Comparison of ENCODE assay signal across 14 mouse cellular contexts in the genomic region with DNA sequence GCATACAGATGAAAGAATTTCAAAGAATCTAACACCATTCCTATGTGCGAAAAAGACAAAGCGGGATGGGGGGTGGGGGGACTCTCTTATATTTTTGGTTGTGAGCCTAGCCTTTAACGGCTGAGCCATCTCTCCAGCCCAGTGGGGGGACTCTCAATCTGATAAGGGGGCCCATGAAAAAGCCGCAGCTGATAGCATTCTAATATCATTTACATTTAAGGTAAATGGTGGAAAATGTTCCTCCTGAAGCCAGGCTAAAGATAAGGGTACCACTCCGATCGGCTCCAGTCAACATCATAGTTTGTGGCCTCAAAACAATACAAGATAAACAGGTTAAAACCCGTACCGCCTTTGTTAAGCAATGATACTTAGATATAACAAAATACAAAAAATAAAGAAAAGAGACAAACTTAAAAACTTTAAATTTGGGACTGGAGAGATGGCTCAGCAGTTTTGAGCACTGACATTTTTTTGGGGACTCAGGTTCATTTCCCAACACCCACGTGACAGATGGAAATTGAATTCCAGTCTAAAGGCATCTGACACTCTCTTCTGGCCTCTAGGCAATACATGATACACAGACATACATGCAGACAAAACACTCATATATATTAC.
"Had no signal": no experiment of that assay in that cellular context is flagged by ENCODE, and none has a peak within 500 bp of the region (broad histone marks: within the 10 kb centered on the region; RNA-seq: fewer than 3 reads in every experiment).

No protein-coding gene starts in this region.

- H3K4me3 ChIP-seq: kidney, embryonic 15.5 days; left cerebral cortex, adult 2 months; limb, embryonic 12.5 days; lung, embryonic 15.5 days; midbrain, embryonic 10.5 days; myocyte; neural tube, embryonic 15.5 days had no signal

- H3K27me3 ChIP-seq: kidney, embryonic 15.5 days; limb, embryonic 12.5 days; lung, embryonic 15.5 days; neural tube, embryonic 15.5 days had no signal

- ATAC-seq: intestine, embryonic 16.5 days had no signal

- H3K36me3 ChIP-seq: neural tube, embryonic 15.5 days had no signal

- H3K27ac ChIP-seq: kidney, embryonic 15.5 days; left cerebral cortex, adult 2 months; limb, embryonic 12.5 days; lung, embryonic 15.5 days; midbrain, embryonic 10.5 days; neural tube, embryonic 15.5 days had no signal

- DNase-seq: kidney, adult 2 months; kidney, postnatal 25 days; midbrain, embryonic 14.5 days; right cerebral cortex, adult 18-20 months; right cerebral cortex, postnatal 25 days; thymus, postnatal 14 days had no signal

- H3K9ac ChIP-seq: kidney, embryonic 15.5 days; limb, embryonic 12.5 days; lung, embryonic 15.5 days; neural tube, embryonic 15.5 days had no signal

- H3K9me3 ChIP-seq: kidney, embryonic 15.5 days; limb, embryonic 12.5 days; lung, embryonic 15.5 days; midbrain, embryonic 10.5 days; neural tube, embryonic 15.5 days had no signal

- H3K4me2 ChIP-seq: kidney, embryonic 15.5 days; limb, embryonic 12.5 days; lung, embryonic 15.5 days; neural tube, embryonic 15.5 days had no signal

- H3K4me1 ChIP-seq: kidney, embryonic 15.5 days; limb, embryonic 12.5 days; lung, embryonic 15.5 days; midbrain, embryonic 10.5 days; neural tube, embryonic 15.5 days had no signal
